In genomic region chr4:109405415-109405814, GRCm38 (mm10) we compare ENCODE assay signal across 8 mouse cellular contexts. TPM values are rescaled to one million over a fixed set of nuclear protein-coding genes. Genes with fewer than 3 reads are reported as not detected.
DNase-seq lines count a peak whose midpoint lies in the region; ATAC-seq lines count a peak whose summit lies in the region.

No protein-coding gene starts in this region.

- no peak overlapping the region for H3K4me3 ChIP-seq in neural tube, embryonic 12.5 days
- peak overlapping the region; percentile 78 for H3K4me3 ChIP-seq in liver, embryonic 13.5 days (replicated peaks)

- intact Hi-C loops in heart, postnatal 25 days (cut with DNase I), result loop anchor here (5.0 kb wide), 1 partner anchor 123 kb away; the partner anchor contains the start of gene Eps15

- H3K36me3 ChIP-seq in neural tube, embryonic 12.5 days, result no peaks in the 10 kb centered on the region
- peaks cover 37% of the 10 kb centered on the region for H3K36me3 ChIP-seq in liver, embryonic 13.5 days

- no peak overlapping the region for H3K9ac ChIP-seq in neural tube, embryonic 12.5 days
- peak overlapping the region; percentile 92 for H3K9ac ChIP-seq in liver, embryonic 13.5 days

- no peak overlapping the region for H3K27ac ChIP-seq in neural tube, embryonic 12.5 days
- H3K27ac ChIP-seq in liver, embryonic 13.5 days, result peak overlapping the region; percentile 98

- H3K4me2 ChIP-seq in neural tube, embryonic 12.5 days (replicated peaks), result 0 out of 2 replicates have a peak overlapping the region, but pooled peaks have one; percentile 98
- H3K4me2 ChIP-seq in liver, embryonic 13.5 days, result peak overlapping the region; percentile 89

- ATAC-seq in neural tube, embryonic 12.5 days (ENCODE audit: low FRiP score, low read depth), result peak; percentile 12; the same call in 1 of the 2 replicates
- ATAC-seq in liver, embryonic 13.5 days (ENCODE audit: low read depth), result no peak

- no peaks in the 10 kb centered on the region for H3K9me3 ChIP-seq in neural tube, embryonic 12.5 days
- H3K9me3 ChIP-seq in liver, embryonic 13.5 days (replicated peaks), result no peaks in the 10 kb centered on the region

- DNase-seq in heart, adult 11 months, result peak; percentile 72
- DNase-seq in heart, postnatal 25 days (ENCODE audit: low spot score), result no peak
- DNase-seq in neural tube, embryonic 10.5 days (ENCODE audit: extremely low spot score, low spot score), result no peak
- no peak for DNase-seq in liver, embryonic 13.5 days
- DNase-seq in ovary, postnatal 14 days (ENCODE audit: low spot score), result no peak
- DNase-seq in kidney, postnatal 4 days, result no peak
- DNase-seq in urinary bladder, postnatal 14 days (ENCODE audit: low spot score), result no peak

- WGBS in neural tube, embryonic 12.5 days, result 58% methylated on average over 8 of the region's 8 CpGs
- WGBS in liver, embryonic 13.5 days (ENCODE audit: insufficient replicate concordance), result 59% methylated on average over 8 of the region's 8 CpGs

- H3K27me3 ChIP-seq in neural tube, embryonic 12.5 days (replicated peaks), result peaks cover 15% of the 10 kb centered on the region; the same call in 1 of the 2 replicates
- no peaks in the 10 kb centered on the region for H3K27me3 ChIP-seq in liver, embryonic 13.5 days

- H3K4me1 ChIP-seq in neural tube, embryonic 12.5 days, result peaks cover 21% of the 10 kb centered on the region
- peaks cover 84% of the 10 kb centered on the region for H3K4me1 ChIP-seq in liver, embryonic 13.5 days (replicated peaks)

RNA-seq across cellular contexts. Expression of gene Ttc39a, which starts 1.0 kb away (rescaled TPM):
- total RNA-seq in heart, postnatal 25 days (2021), result 1 to 10 TPM; 1.1 to 2.1 TPM
- polyA plus RNA-seq in neural tube, embryonic 12.5 days (2016; fragmentation: Nextera tagmentation; extraction: Ambion mirVana), result 1.2 and 1.3 TPM in 2 replicates
- polyA plus RNA-seq in liver, embryonic 13.5 days (2015; fragmentation: Nextera tagmentation; extraction: Ambion mirVana), result 14.2 and 14.7 TPM in 2 replicates
